Mouse (Mus musculus): ENCODE measurements at regions not wholly inside any gene's neighbourhood (a gene's known extent, or its start where the extent isn't known, plus 50 kb on each side); places are given as distances from the start of the nearest gene placed in this dataset.

GRCm38 (mm10) chr12:97957201-97957600, 302.1 kb downstream of the Galc start:
- H3K4me1 ChIP-seq (ENCODE audit: control insufficient read depth, insufficient read depth, low read length), result no peaks in the 10 kb centered on the region
- no peaks in the 10 kb centered on the region for H3K9me3 ChIP-seq (replicated peaks; ENCODE audit: control insufficient read depth, low read length)
- WGBS, result 67% methylated on average over 4 of the region's 4 CpGs
- H3K27me3 ChIP-seq (ENCODE audit: control insufficient read depth, insufficient read depth, low read length), result no peaks in the 10 kb centered on the region
- H3K4me2 ChIP-seq (ENCODE audit: low read depth, low read length), result no peak overlapping the region
- H3K36me3 ChIP-seq (ENCODE audit: control insufficient read depth, insufficient read depth, low read length), result no peaks in the 10 kb centered on the region
- H3K9ac ChIP-seq (ENCODE audit: low read length), result no peak overlapping the region
- no peak overlapping the region for H3K4me3 ChIP-seq (replicated peaks; ENCODE audit: low read length)
- no peak overlapping the region for H3K27ac ChIP-seq (ENCODE audit: low read length)
- ATAC-seq (ENCODE audit: insufficient read depth, low FRiP score), result no peak

- Histone ChIP-seq H3K27ac (ENCODE audit: low read length) (no peak overlapping the region), H3K4me3 (replicated peaks; ENCODE audit: low read length) (no peak overlapping the region), H3K4me2 (ENCODE audit: low read depth, low read length) (no peak overlapping the region), H3K9me3 (replicated peaks; ENCODE audit: control insufficient read depth, low read length) (no peaks in the 10 kb centered on the region), H3K27me3 (ENCODE audit: control insufficient read depth, insufficient read depth, low read length) (no peaks in the 10 kb centered on the region), H3K9ac (ENCODE audit: low read length) (no peak overlapping the region), H3K4me1 (ENCODE audit: control insufficient read depth, insufficient read depth, low read length) (no peaks in the 10 kb centered on the region), H3K36me3 (ENCODE audit: control insufficient read depth, insufficient read depth, low read length) (no peaks in the 10 kb centered on the region)
- 59% methylated on average over 3 of the region's 3 CpGs for WGBS
- no peak for ATAC-seq (ENCODE audit: insufficient read depth, low FRiP score)
Measured at GRCm38 (mm10) chr12:97953336-97953735, 305.9 kb downstream of the Galc start.

- Histone ChIP-seq H3K27me3 (ENCODE audit: control insufficient read depth, insufficient read depth, low read length) (no peaks in the 10 kb centered on the region), H3K4me1 (ENCODE audit: control insufficient read depth, insufficient read depth, low read length) (no peaks in the 10 kb centered on the region), H3K9ac (ENCODE audit: low read length) (no peak overlapping the region), H3K4me2 (ENCODE audit: low read depth, low read length) (no peak overlapping the region), H3K36me3 (ENCODE audit: control insufficient read depth, insufficient read depth, low read length) (no peaks in the 10 kb centered on the region), H3K9me3 (replicated peaks; ENCODE audit: control insufficient read depth, low read length) (no peaks in the 10 kb centered on the region), H3K27ac (ENCODE audit: low read length) (no peak overlapping the region), H3K4me3 (replicated peaks; ENCODE audit: low read length) (no peak overlapping the region)
- ATAC-seq (ENCODE audit: insufficient read depth, low FRiP score), result no peak
- 71% methylated on average over 8 of the region's 8 CpGs for WGBS
Measured at GRCm38 (mm10) chr12:97952204-97952603, 307.1 kb downstream of the Galc start.

- Histone ChIP-seq H3K36me3 (ENCODE audit: control insufficient read depth, insufficient read depth, low read length) (no peaks in the 10 kb centered on the region), H3K4me2 (ENCODE audit: low read depth, low read length) (no peak overlapping the region), H3K4me1 (ENCODE audit: control insufficient read depth, insufficient read depth, low read length) (no peaks in the 10 kb centered on the region), H3K4me3 (replicated peaks; ENCODE audit: low read length) (no peak overlapping the region), H3K27ac (ENCODE audit: low read length) (no peak overlapping the region), H3K9ac (ENCODE audit: low read length) (no peak overlapping the region), H3K27me3 (ENCODE audit: control insufficient read depth, insufficient read depth, low read length) (no peaks in the 10 kb centered on the region), H3K9me3 (replicated peaks; ENCODE audit: control insufficient read depth, low read length) (no peaks in the 10 kb centered on the region)
- no peak for ATAC-seq (ENCODE audit: insufficient read depth, low FRiP score)
- 76% methylated on average over 3 of the region's 3 CpGs for WGBS
Measured at GRCm38 (mm10) chr12:97950072-97950471, 309.2 kb downstream of the Galc start.

- no peaks in the 10 kb centered on the region for H3K4me1 ChIP-seq (ENCODE audit: control insufficient read depth, insufficient read depth, low read length)
- H3K9me3 ChIP-seq (replicated peaks; ENCODE audit: control insufficient read depth, low read length), result 0 out of 2 replicates have a peak, but pooled peaks cover 3% of the 10 kb centered on the region
- H3K9ac ChIP-seq (ENCODE audit: low read length), result no peak overlapping the region
- H3K27ac ChIP-seq (ENCODE audit: low read length), result no peak overlapping the region
- H3K36me3 ChIP-seq (ENCODE audit: control insufficient read depth, insufficient read depth, low read length), result no peaks in the 10 kb centered on the region
- H3K4me3 ChIP-seq (replicated peaks; ENCODE audit: low read length), result no peak overlapping the region
- H3K27me3 ChIP-seq (ENCODE audit: control insufficient read depth, insufficient read depth, low read length), result no peaks in the 10 kb centered on the region
- no peak overlapping the region for H3K4me2 ChIP-seq (ENCODE audit: low read depth, low read length)
- WGBS, result 65% methylated on average over 8 of the region's 8 CpGs
- no peak for ATAC-seq (ENCODE audit: insufficient read depth, low FRiP score)
Measured at GRCm38 (mm10) chr12:97947421-97947820, 311.8 kb downstream of the Galc start.

GRCm38 (mm10) chr12:97938361-97938760, 320.9 kb downstream of the Galc start:
- H3K36me3 ChIP-seq (ENCODE audit: control insufficient read depth, insufficient read depth, low read length), result no peaks in the 10 kb centered on the region
- no peaks in the 10 kb centered on the region for H3K4me1 ChIP-seq (ENCODE audit: control insufficient read depth, insufficient read depth, low read length)
- ATAC-seq (ENCODE audit: insufficient read depth, low FRiP score), result no peak
- no peak overlapping the region for H3K9ac ChIP-seq (ENCODE audit: low read length)
- H3K4me3 ChIP-seq (replicated peaks; ENCODE audit: low read length), result no peak overlapping the region
- H3K9me3 ChIP-seq (replicated peaks; ENCODE audit: control insufficient read depth, low read length), result no peaks in the 10 kb centered on the region
- 58% methylated on average over 5 of the region's 5 CpGs for WGBS
- no peaks in the 10 kb centered on the region for H3K27me3 ChIP-seq (ENCODE audit: control insufficient read depth, insufficient read depth, low read length)
- H3K27ac ChIP-seq (ENCODE audit: low read length), result no peak overlapping the region
- H3K4me2 ChIP-seq (ENCODE audit: low read depth, low read length), result no peak overlapping the region

GRCm38 (mm10) chr12:97929877-97930276, 329.4 kb downstream of the Galc start:
- Histone ChIP-seq H3K4me2 (ENCODE audit: low read depth, low read length) (no peak overlapping the region), H3K27ac (ENCODE audit: low read length) (no peak overlapping the region), H3K4me3 (replicated peaks; ENCODE audit: low read length) (no peak overlapping the region), H3K9me3 (replicated peaks; ENCODE audit: control insufficient read depth, low read length) (no peaks in the 10 kb centered on the region), H3K36me3 (ENCODE audit: control insufficient read depth, insufficient read depth, low read length) (no peaks in the 10 kb centered on the region), H3K27me3 (ENCODE audit: control insufficient read depth, insufficient read depth, low read length) (no peaks in the 10 kb centered on the region), H3K4me1 (ENCODE audit: control insufficient read depth, insufficient read depth, low read length) (no peaks in the 10 kb centered on the region), H3K9ac (ENCODE audit: low read length) (no peak overlapping the region)
- WGBS, result 58% methylated on average over 5 of the region's 5 CpGs
- ATAC-seq (ENCODE audit: insufficient read depth, low FRiP score), result no peak

GRCm38 (mm10) chr12:97927036-97927435, 332.2 kb downstream of the Galc start:
- no peaks in the 10 kb centered on the region for H3K4me1 ChIP-seq (ENCODE audit: control insufficient read depth, insufficient read depth, low read length)
- H3K27me3 ChIP-seq (ENCODE audit: control insufficient read depth, insufficient read depth, low read length), result no peaks in the 10 kb centered on the region
- no peak for ATAC-seq (ENCODE audit: insufficient read depth, low FRiP score)
- H3K9ac ChIP-seq (ENCODE audit: low read length), result no peak overlapping the region
- no peaks in the 10 kb centered on the region for H3K36me3 ChIP-seq (ENCODE audit: control insufficient read depth, insufficient read depth, low read length)
- no peak overlapping the region for H3K27ac ChIP-seq (ENCODE audit: low read length)
- no peak overlapping the region for H3K4me2 ChIP-seq (ENCODE audit: low read depth, low read length)
- WGBS, result 82% methylated on average over 1 of the region's 1 CpGs
- no peak overlapping the region for H3K4me3 ChIP-seq (replicated peaks; ENCODE audit: low read length)
- H3K9me3 ChIP-seq (replicated peaks; ENCODE audit: control insufficient read depth, low read length), result no peaks in the 10 kb centered on the region

- WGBS, result 64% methylated on average over 21 of the region's 21 CpGs
- H3K4me3 ChIP-seq (replicated peaks; ENCODE audit: low read length), result no peak overlapping the region
- H3K27ac ChIP-seq (ENCODE audit: low read length), result no peak overlapping the region
- no peaks in the 10 kb centered on the region for H3K27me3 ChIP-seq (ENCODE audit: control insufficient read depth, insufficient read depth, low read length)
- H3K36me3 ChIP-seq (ENCODE audit: control insufficient read depth, insufficient read depth, low read length), result no peaks in the 10 kb centered on the region
- no peaks in the 10 kb centered on the region for H3K9me3 ChIP-seq (replicated peaks; ENCODE audit: control insufficient read depth, low read length)
- H3K9ac ChIP-seq (ENCODE audit: low read length), result no peak overlapping the region
- no peak overlapping the region for H3K4me2 ChIP-seq (ENCODE audit: low read depth, low read length)
- H3K4me1 ChIP-seq (ENCODE audit: control insufficient read depth, insufficient read depth, low read length), result no peaks in the 10 kb centered on the region
- no peak for ATAC-seq (ENCODE audit: insufficient read depth, low FRiP score)
Measured at GRCm38 (mm10) chr12:97921349-97922264, 337.7 kb downstream of the Galc start.

Measured in stomach, embryonic 16.5 days (tissue).